Mouse (Mus musculus): ENCODE data around the gene Git1. TPM values are rescaled to one million over a fixed set of nuclear protein-coding genes. Genes with fewer than 3 reads are reported as not detected.
A peak's percentile ranks its signal among the peaks of the same experiment; 100 is the strongest.

The Git1 gene
- total and polyA plus RNA-seq, 2 experiments from 2014 or later, result 19.6 to 143 TPM

DNA sequence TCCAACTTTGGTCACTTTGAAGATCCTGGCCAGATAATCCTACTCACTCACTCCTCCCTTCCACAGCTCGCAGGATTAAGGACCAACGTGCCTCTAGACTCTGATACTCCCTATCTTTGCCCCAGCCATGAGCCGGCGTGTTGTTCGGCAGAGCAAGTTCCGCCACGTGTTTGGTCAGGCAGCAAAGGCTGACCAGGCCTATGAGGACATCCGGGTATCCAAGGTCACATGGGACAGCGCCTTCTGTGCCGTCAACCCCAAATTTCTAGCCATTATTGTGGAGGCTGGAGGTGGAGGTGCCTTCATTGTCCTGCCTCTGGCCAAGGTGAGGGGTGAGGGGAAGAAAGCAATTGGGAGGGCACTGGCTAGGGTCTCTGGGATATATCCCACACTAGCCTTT, 29.6 kb upstream of the Git1 start:
- H3K27ac ChIP-seq (ENCODE audit: low read depth, low read length), result no peak overlapping the region
- peaks cover 5% of the 10 kb centered on the region; the same call in 1 of the 2 replicates for H3K4me1 ChIP-seq (ENCODE audit: insufficient read depth, low read length)
- H3K27me3 ChIP-seq (ENCODE audit: insufficient read depth, low read length), result peaks cover 38% of the 10 kb centered on the region
- DNase-seq (ENCODE audit: low spot score), result no peak
- H3K36me3 ChIP-seq (ENCODE audit: insufficient read depth, low read length), result no peaks in the 10 kb centered on the region
- no peak overlapping the region for H3K4me2 ChIP-seq (ENCODE audit: low read depth, low read length, poor library complexity, severe bottlenecking)
- H3K4me3 ChIP-seq (ENCODE audit: low read depth, low read length), result no peak overlapping the region
- no peak for TF ChIP-seq CTCF (IDR thresholded peaks at IDR 0.05)
- ATAC-seq (ENCODE audit: low FRiP score), result no peak
- WGBS, result 72% methylated on average over 10 of the region's 10 CpGs
- H3K9ac ChIP-seq (replicated peaks; ENCODE audit: low read length, poor library complexity, severe bottlenecking), result no peak overlapping the region
- no peaks in the 10 kb centered on the region for H3K9me3 ChIP-seq (ENCODE audit: low read length)

GRCm38 (mm10) chr11:77464684-77465083, 28.7 kb upstream of the Git1 start:
- WGBS, result 40% methylated on average over 4 of the region's 4 CpGs
- Histone ChIP-seq H3K27ac (ENCODE audit: low read depth, low read length) (no peak overlapping the region), H3K9me3 (ENCODE audit: low read length) (no peaks in the 10 kb centered on the region), H3K9ac (replicated peaks; ENCODE audit: low read length, poor library complexity, severe bottlenecking) (no peak overlapping the region), H3K36me3 (ENCODE audit: insufficient read depth, low read length) (no peaks in the 10 kb centered on the region), H3K4me1 (ENCODE audit: insufficient read depth, low read length) (peaks cover 5% of the 10 kb centered on the region; the same call in 1 of the 2 replicates), H3K4me3 (ENCODE audit: low read depth, low read length) (no peak overlapping the region), H3K4me2 (ENCODE audit: low read depth, low read length, poor library complexity, severe bottlenecking) (no peak overlapping the region), H3K27me3 (ENCODE audit: insufficient read depth, low read length) (peaks cover 38% of the 10 kb centered on the region)
- TF ChIP-seq CTCF (IDR thresholded peaks at IDR 0.05), result no peak
- no peak for ATAC-seq (ENCODE audit: low FRiP score)
- DNase-seq (ENCODE audit: low spot score), result no peak

GRCm38 (mm10) chr11:77465111-77465510, 28.3 kb upstream of the Git1 start:
- H3K27me3 ChIP-seq (ENCODE audit: insufficient read depth, low read length), result peaks cover 38% of the 10 kb centered on the region
- H3K4me1 ChIP-seq (ENCODE audit: insufficient read depth, low read length), result peaks cover 5% of the 10 kb centered on the region; the same call in 1 of the 2 replicates
- WGBS, result 30% methylated on average over 3 of the region's 3 CpGs
- H3K9ac ChIP-seq (replicated peaks; ENCODE audit: low read length, poor library complexity, severe bottlenecking), result no peak overlapping the region
- H3K36me3 ChIP-seq (ENCODE audit: insufficient read depth, low read length), result no peaks in the 10 kb centered on the region
- TF ChIP-seq CTCF (IDR thresholded peaks at IDR 0.05), result no peak
- no peak overlapping the region for H3K4me2 ChIP-seq (ENCODE audit: low read depth, low read length, poor library complexity, severe bottlenecking)
- H3K9me3 ChIP-seq (ENCODE audit: low read length), result no peaks in the 10 kb centered on the region
- no peak overlapping the region for H3K4me3 ChIP-seq (ENCODE audit: low read depth, low read length)
- no peak for ATAC-seq (ENCODE audit: low FRiP score)
- no peak for DNase-seq (ENCODE audit: low spot score)
- no peak overlapping the region for H3K27ac ChIP-seq (ENCODE audit: low read depth, low read length)

DNA sequence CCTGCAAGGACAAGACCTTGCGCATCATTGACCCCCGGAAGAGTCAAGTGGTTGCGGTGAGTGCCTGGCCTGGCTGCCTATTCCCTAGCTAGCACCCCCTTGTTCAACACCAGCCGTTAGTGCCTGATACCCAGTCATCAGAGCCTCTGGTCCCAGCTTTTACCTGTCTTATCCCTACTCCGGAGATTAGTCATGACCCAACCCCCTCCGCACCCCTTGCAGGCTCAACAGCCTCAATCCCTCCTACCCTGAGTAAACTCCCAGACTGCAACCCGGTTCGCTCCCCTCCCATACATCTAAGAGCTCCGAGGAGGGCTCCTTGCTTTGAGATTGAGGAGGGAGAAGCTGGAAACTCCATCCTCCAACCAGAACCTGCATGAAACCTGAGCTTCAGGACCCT, 26.8 kb upstream of the Git1 start:
- no peaks in the 10 kb centered on the region for H3K9me3 ChIP-seq (ENCODE audit: low read length)
- no peak overlapping the region for H3K27ac ChIP-seq (ENCODE audit: low read depth, low read length)
- peaks cover 5% of the 10 kb centered on the region; the same call in 1 of the 2 replicates for H3K4me1 ChIP-seq (ENCODE audit: insufficient read depth, low read length)
- H3K9ac ChIP-seq (replicated peaks; ENCODE audit: low read length, poor library complexity, severe bottlenecking), result no peak overlapping the region
- H3K36me3 ChIP-seq (ENCODE audit: insufficient read depth, low read length), result peaks cover 8% of the 10 kb centered on the region
- no peak overlapping the region for H3K4me2 ChIP-seq (ENCODE audit: low read depth, low read length, poor library complexity, severe bottlenecking)
- no peak for DNase-seq (ENCODE audit: low spot score)
- no peak for TF ChIP-seq CTCF (IDR thresholded peaks at IDR 0.05)
- no peak overlapping the region for H3K4me3 ChIP-seq (ENCODE audit: low read depth, low read length)
- 49% methylated on average over 9 of the region's 9 CpGs for WGBS
- H3K27me3 ChIP-seq (ENCODE audit: insufficient read depth, low read length), result peaks cover 30% of the 10 kb centered on the region
- no peak for ATAC-seq (ENCODE audit: low FRiP score)

DNA sequence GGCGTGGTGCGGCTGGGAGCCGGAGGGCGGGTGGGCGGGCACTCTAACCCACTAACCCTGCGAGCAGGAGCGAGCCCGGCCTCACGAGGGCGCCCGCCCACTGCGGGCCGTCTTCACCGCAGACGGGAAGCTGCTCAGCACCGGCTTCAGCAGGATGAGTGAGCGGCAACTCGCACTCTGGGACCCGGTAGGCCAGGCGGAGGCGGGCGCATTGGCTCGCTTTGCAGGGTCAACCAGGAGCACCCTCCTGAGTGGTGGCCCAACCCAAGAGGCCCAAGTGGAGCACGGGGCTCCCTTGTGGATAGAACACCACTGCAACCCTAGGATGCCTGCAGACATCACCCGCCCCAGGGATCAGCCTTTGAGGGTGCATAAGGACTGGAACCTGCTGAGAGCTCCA, 26.2 kb upstream of the Git1 start:
- no peak for DNase-seq (ENCODE audit: low spot score)
- Histone ChIP-seq H3K36me3 (ENCODE audit: insufficient read depth, low read length) (peaks cover 14% of the 10 kb centered on the region), H3K4me3 (ENCODE audit: low read depth, low read length) (no peak overlapping the region), H3K9ac (replicated peaks; ENCODE audit: low read length, poor library complexity, severe bottlenecking) (no peak overlapping the region), H3K27ac (ENCODE audit: low read depth, low read length) (no peak overlapping the region), H3K4me2 (ENCODE audit: low read depth, low read length, poor library complexity, severe bottlenecking) (no peak overlapping the region), H3K4me1 (ENCODE audit: insufficient read depth, low read length) (peaks cover 5% of the 10 kb centered on the region; the same call in 1 of the 2 replicates), H3K9me3 (ENCODE audit: low read length) (no peaks in the 10 kb centered on the region), H3K27me3 (ENCODE audit: insufficient read depth, low read length) (peaks cover 27% of the 10 kb centered on the region)
- TF ChIP-seq CTCF (IDR thresholded peaks at IDR 0.05), result peak; percentile 49
- peak; percentile 21; the same call in 1 of the 2 replicates for ATAC-seq (ENCODE audit: low FRiP score)
- 6% methylated on average over 25 of the region's 25 CpGs for WGBS

DNA sequence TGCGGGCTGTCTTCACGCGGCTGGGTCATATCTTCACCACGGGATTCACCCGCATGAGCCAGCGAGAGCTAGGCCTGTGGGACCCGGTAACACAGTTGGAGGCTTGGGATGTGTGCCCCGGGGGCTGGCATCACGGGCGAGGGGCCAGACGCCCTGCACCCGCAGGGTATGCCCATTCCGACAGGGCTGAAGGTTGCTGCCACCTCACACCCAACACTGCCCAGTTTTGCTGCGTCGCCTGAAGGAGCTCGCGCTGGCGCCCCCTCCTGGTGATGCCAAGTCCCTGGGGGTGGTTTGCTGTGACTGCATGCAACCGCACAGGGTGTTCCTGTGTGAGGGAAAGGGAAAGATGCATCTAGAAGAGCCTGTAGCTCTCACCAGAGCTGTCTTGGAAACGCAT, 25.6 kb upstream of the Git1 start:
- ATAC-seq (ENCODE audit: low FRiP score), result no peak; the same call in 1 of the 2 replicates
- TF ChIP-seq CTCF (IDR thresholded peaks at IDR 0.05), result peak; percentile 75
- 11% methylated on average over 20 of the region's 20 CpGs for WGBS

More for the DNA sequence above, 25.6 kb upstream of the Git1 start:
- Histone ChIP-seq H3K27me3 (ENCODE audit: insufficient read depth, low read length) (peaks cover 21% of the 10 kb centered on the region), H3K9me3 (ENCODE audit: low read length) (no peaks in the 10 kb centered on the region), H3K27ac (ENCODE audit: low read depth, low read length) (no peak overlapping the region), H3K9ac (replicated peaks; ENCODE audit: low read length, poor library complexity, severe bottlenecking) (no peak overlapping the region), H3K4me1 (ENCODE audit: insufficient read depth, low read length) (peaks cover 4% of the 10 kb centered on the region; the same call in 1 of the 2 replicates), H3K36me3 (ENCODE audit: insufficient read depth, low read length) (peaks cover 20% of the 10 kb centered on the region), H3K4me3 (ENCODE audit: low read depth, low read length) (no peak overlapping the region), H3K4me2 (ENCODE audit: low read depth, low read length, poor library complexity, severe bottlenecking) (no peak overlapping the region)
- peak; percentile 68 for DNase-seq (ENCODE audit: low spot score)
